Mouse (Mus musculus) cerebellum, adult 2 months (tissue): Measurements from ENCODE around the gene Spata20. TPM values are rescaled to one million over a fixed set of nuclear protein-coding genes. Genes with fewer than 3 reads are reported as not detected.

ENCODE experiments used
- DNase-seq, 2 experiments: peaks; one replicate each; pipeline ENCODE4 v3.0.0; 2021
- H3K27ac ChIP-seq: fragments of 200-500 bp; 2 replicates; pipeline ENCODE4 v1.5.1; 2012; ENCODE audit warnings: low read length, control low read depth, inconsistent platforms; ENCODE audit not compliant: insufficient read depth
- H3K27me3 ChIP-seq: fragments of 200-500 bp; 2 replicates; pipeline ENCODE4 v1.6.1; 2012; ENCODE audit warnings: inconsistent platforms, mild to moderate bottlenecking, low read length, moderate library complexity; ENCODE audit not compliant: control insufficient read depth, insufficient read depth
- H3K4me1 ChIP-seq: fragments of 200-500 bp; 2 replicates; pipeline ENCODE4 v1.6.1; 2011; ENCODE audit warnings: low read length; ENCODE audit not compliant: control insufficient read depth, insufficient read depth
- H3K4me3 ChIP-seq: fragments of 200-500 bp; replicated peaks from 2 replicates; pipeline ENCODE3; 2011; ENCODE audit warnings: mild to moderate bottlenecking, low read depth, low read length, control low read depth; ENCODE audit not compliant: insufficient read depth
- CTCF ChIP-seq: fragments of 200-500 bp; IDR thresholded peaks from 2 replicates; pipeline ENCODE4 v1.5.1; 2011; ENCODE audit warnings: low read depth, mild to moderate bottlenecking, control low read depth, low read length, moderate library complexity, borderline replicate concordance; ENCODE audit not compliant: insufficient read depth
- POLR2A ChIP-seq: fragments of 200-500 bp; IDR thresholded peaks from 2 replicates; pipeline ENCODE4 v1.6.1; 2011; ENCODE audit warnings: low read length, control low read depth, borderline replicate concordance; ENCODE audit not compliant: insufficient read depth
- WGBS: fragments of 180-500 bp; shearing (Covaris S2); methylation state at CpG from one replicate; pipeline ENCODE4 v1.1.7; 2018; 5-methylcytosine and 5-hydroxymethylcytosine counted together
- polyA plus RNA-seq: library from polyadenylated mRNA; depleted of rRNA; stranded (reverse); fragments of >200 nt; gene quantifications from 2 replicates; pipeline ENCODE4 v1.2.3, GENCODE M21; 2012

The Spata20 gene
- polyA plus RNA-seq, 1 experiment: 1.5 TPM

DNA sequence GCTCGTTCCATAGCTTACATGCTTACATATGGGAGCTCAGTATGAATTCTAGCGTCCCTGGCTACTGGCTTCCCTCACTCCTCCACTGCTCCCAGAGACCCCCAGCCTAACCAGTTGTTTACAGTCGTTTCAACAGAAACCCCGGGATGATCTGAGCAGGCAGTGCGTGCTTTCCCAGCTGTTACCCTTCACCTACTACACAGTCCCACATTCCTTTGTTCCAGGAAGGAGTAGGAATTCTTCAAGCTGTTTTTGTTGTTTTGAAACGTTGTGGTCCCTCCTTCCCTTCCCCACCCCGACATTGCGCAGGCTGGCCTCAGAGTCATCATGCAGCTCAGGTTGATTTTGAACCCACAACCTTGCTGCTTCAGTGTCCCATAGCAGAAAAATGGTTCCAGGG lies 14.4 kb upstream of the Spata20 start:
- peaks cover 9% of the 10 kb centered on the region for H3K4me1 ChIP-seq
- peak overlapping the region; percentile 98 for H3K27ac ChIP-seq
- no peak for TF ChIP-seq POLR2A
- TF ChIP-seq CTCF: no peak
- peak in 1 of 2 experiments; percentile 42 for DNase-seq
- 27% methylated on average over 8 of the region's 8 CpGs for WGBS
- peak overlapping the region; percentile 77 for H3K4me3 ChIP-seq
- no peaks in the 10 kb centered on the region for H3K27me3 ChIP-seq

DNA sequence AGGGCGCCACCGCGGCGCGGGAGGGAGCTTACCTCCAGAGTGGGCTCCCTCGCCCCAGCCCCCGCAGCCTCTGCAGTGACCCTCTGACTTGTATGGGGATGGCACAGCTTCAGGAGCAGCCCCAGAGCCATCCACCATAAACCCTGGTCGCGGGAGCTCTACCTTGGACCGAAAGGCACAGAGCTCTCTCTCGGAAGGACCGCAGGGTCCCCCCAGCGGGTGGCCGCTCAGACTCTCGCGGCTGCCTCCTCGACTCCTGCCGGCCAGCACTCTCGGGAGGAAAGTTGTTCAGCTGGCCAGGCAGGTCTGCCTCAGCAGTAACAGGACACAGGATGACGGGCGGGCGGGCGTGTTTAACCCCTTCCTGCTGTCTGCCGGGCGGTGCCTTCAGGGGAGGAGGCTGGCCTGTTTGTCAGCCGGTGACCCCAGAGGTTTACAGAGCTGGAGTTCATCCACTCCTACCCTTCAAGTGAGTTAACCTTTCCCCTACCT lies 13.7 kb upstream of the Spata20 start, which contains the start of gene Epn3:
Epn3 (minus strand) TSS at position 314 of the 492 bp plus-strand sequence.
- WGBS: under 1% methylated on average over 26 of the region's 26 CpGs

DNA sequence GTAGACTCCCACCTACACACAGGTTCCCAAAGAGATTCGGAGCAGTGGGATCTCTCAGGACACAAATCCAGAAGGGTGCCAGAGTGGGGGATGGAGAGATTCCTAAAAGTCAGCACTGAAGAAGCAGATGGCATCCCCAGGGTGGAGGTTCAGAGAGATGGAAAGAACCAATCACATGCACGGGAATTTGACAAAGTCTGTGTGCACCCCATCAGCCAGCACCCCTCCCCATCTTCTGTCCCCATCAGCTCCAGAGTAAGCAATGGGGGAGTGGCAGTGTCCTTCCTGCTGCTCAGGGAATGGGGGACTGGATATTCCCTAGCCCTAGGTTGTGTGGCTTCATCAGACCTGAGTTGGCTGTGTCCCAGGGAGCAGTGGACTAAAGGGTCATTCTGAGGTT lies 13.1 kb upstream of the Spata20 start:
- DNase-seq: peak; percentile 82 to 92
- Histone ChIP-seq H3K27me3 (no peaks in the 10 kb centered on the region), H3K27ac (peak overlapping the region; percentile 98), H3K4me3 (peak overlapping the region; percentile 77), H3K4me1 (peaks cover 9% of the 10 kb centered on the region)
- TF ChIP-seq POLR2A: peak; percentile 73; the same call in 1 of the 2 replicates
- no peak for TF ChIP-seq CTCF
- 0% methylated on average over 2 of the region's 2 CpGs for WGBS

More for the DNA sequence above, 13.7 kb upstream of the Spata20 start, which contains the start of gene Epn3:
- no peak for TF ChIP-seq CTCF
- TF ChIP-seq POLR2A: peak; percentile 23; the same call in 1 of the 2 replicates
- H3K4me1 ChIP-seq: peaks cover 9% of the 10 kb centered on the region
- H3K27ac ChIP-seq: peak within 1 kb of the TSS; percentile 98
- DNase-seq: peak; percentile 66 to 68
- peak within 1 kb of the TSS; percentile 77 for H3K4me3 ChIP-seq
- no peaks in the 10 kb centered on the region for H3K27me3 ChIP-seq

DNA sequence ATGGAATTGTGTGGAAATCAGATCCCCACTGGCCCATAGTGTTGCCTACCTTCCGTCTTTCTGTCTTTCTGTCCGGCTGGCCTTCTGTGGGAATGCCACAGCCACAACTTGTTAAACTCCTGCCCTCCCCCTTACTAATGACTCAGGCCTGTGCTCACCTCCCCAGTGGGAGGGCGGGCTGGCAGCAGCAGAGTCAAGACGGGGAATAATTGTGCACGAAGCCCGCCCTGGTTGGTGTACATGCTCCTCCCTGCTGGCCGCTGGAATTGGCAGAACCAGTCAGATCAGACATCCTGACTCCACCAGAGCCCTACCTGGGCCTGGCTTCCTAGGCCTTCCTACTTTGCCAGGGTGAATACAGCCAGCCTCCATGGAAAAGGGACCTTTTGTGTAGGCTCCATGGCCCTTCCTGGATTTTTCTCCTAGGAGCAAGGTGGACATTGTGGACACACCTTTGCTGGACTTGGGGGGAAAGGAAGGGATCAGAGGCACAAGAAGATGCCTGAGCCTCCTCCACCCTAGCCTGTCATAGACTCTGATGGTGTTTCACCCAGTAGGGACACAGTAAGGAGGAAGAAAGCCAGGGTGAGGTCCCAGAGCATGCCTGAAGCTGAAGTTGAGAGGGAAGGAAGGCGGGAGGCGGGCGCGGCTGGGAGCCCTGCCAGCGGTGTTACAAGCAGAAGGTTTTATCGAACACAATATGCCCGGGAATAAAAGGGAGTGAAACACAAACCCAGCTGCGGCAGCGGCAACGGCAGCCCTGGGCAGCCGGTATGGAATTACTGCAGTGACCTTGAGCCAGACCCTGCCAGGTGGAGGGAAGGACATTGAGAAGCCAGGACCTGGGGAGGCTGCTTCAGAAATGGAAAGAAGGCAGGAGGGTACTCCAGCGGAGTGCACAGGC lies 12.4 kb upstream of the Spata20 start:
- H3K27ac ChIP-seq: peak overlapping the region; percentile 98
- 8% methylated on average over 19 of the region's 19 CpGs for WGBS
- peak; percentile 39; the same call in 1 of the 2 replicates for TF ChIP-seq POLR2A
- TF ChIP-seq CTCF: no peak
- peak overlapping the region; percentile 77 for H3K4me3 ChIP-seq
- peaks cover 15% of the 10 kb centered on the region for H3K4me1 ChIP-seq
- H3K27me3 ChIP-seq: no peaks in the 10 kb centered on the region
- DNase-seq: peak; percentile 78 to 86

DNA sequence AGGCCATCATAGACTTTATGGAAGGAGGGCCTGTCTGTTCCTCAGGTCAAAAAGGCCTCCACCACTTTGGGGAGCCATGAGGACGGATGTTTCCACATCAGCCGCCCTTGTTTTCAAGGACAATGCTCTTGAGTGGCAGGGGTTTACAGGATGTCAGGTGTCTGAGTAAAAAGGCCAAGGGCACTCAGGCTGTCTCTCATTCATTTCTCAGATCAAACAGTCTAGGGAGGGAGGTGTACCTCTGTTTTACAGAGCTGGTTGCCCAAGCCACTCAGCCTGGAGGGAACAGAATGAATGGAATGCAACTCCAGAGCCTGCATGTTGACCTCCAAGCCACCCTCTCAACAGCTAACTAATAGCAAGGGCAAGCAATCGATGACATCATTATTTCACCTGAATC lies 9.4 kb upstream of the Spata20 start:
- TF ChIP-seq CTCF (no peak), POLR2A (no peak)
- Histone ChIP-seq H3K4me1 (peaks cover 13% of the 10 kb centered on the region), H3K27me3 (no peaks in the 10 kb centered on the region), H3K27ac (no peak overlapping the region), H3K4me3 (no peak overlapping the region)
- WGBS: 84% methylated on average over 3 of the region's 3 CpGs
- DNase-seq: no peak

DNA sequence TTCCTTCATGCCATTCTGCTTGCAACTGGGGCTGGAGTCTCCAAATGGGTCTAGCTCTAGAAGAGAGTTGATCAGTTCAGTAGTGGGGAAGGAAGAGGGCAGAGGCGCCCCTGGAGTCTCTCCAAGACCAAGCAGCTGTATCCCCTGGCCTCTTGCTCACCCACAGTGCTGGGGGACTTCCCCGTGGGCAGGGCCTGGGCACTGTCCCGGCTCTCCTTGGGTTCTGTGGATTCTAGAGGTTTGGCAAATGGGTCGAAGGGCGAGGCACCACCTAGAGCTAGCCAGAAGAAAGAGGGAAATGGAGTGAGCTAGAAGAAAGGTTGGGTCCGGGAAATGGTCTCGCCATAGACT lies 5.7 kb upstream of the Spata20 start:
- Histone ChIP-seq H3K4me3 (no peak overlapping the region), H3K27ac (no peak overlapping the region), H3K4me1 (peaks cover 13% of the 10 kb centered on the region), H3K27me3 (no peaks in the 10 kb centered on the region)
- no peak for TF ChIP-seq CTCF
- TF ChIP-seq POLR2A: no peak
- DNase-seq: no peak
- WGBS: 63% methylated on average over 7 of the region's 7 CpGs

DNA sequence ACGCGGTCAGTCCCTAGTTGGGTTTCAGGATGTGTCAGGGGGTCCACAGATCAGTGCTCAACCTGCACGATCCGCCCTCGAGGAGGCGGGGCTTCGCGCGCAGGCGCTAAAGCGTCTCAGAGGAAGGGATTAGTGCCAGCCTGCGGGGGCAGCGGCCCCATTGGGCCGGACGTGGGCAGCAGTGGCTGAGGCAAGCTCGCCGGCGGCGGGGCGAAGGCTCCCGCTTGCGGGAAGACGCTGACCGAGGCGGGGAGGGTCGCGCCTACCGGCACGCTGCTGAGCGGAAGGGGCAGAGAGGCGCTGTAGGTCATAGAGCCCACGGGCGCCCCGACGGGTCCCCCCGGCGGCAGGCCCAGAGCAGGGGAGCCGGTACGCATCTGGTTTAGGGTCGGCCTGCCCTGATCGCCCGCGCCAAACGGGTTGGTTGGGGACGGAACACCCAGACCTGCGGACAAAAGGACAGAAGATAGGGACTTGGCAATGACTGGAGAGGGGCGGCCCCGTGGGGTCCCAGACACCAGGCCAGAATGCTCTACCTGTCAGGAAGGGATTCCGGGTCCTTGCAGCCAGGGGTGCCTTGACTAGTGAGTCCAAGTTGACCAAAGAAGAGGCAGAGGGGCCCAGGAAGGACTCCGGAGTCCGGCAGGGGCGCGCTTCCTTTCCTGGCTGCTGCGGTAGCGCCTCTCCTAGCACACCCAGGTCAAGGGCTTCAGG lies 5.2 kb upstream of the Spata20 start:
- Histone ChIP-seq H3K4me1 (peaks cover 13% of the 10 kb centered on the region), H3K4me3 (no peak overlapping the region), H3K27me3 (no peaks in the 10 kb centered on the region), H3K27ac (no peak overlapping the region)
- DNase-seq: peak; percentile 33 to 38
- 31% methylated on average over 55 of the region's 55 CpGs for WGBS
- TF ChIP-seq POLR2A (no peak), CTCF (no peak)

DNA sequence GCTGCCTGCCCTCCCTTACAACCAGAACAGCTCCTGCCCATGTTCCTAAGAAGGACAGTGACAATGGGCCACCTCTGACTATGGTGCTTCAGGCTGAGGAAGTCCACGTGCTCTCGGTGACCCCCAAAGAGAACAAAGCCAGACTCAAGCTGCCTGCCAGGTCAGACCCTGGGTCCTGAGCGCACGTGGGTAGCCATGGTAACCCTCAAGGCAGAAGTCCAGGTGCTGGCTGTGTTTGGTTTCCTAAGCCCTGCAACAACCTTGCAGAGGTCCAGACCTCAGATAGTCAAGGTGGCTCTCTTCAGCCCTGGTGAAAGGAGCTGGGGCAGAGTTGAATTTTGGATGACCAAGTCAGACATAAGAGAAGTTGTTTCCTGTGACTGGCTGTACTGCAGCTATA lies 3.8 kb upstream of the Spata20 start:
- peaks cover 16% of the 10 kb centered on the region for H3K4me1 ChIP-seq
- no peak overlapping the region for H3K27ac ChIP-seq
- DNase-seq: peak in 1 of 2 experiments; percentile 15
- TF ChIP-seq POLR2A (no peak), CTCF (no peak)
- WGBS: 28% methylated on average over 4 of the region's 4 CpGs
- no peak overlapping the region for H3K4me3 ChIP-seq
- no peaks in the 10 kb centered on the region for H3K27me3 ChIP-seq
